Mouse (Mus musculus) cerebellum, adult 2 months (tissue): ENCODE data around the gene Map2k5.

Experiments
- CTCF ChIP-seq: fragments of 200-500 bp; IDR thresholded peaks from 2 replicates; pipeline ENCODE4 v1.5.1; 2011; ENCODE audit warnings: low read depth, mild to moderate bottlenecking, control low read depth, low read length, moderate library complexity, borderline replicate concordance; ENCODE audit not compliant: insufficient read depth
- POLR2A ChIP-seq: fragments of 200-500 bp; IDR thresholded peaks from 2 replicates; pipeline ENCODE4 v1.6.1; 2011; ENCODE audit warnings: low read length, control low read depth, borderline replicate concordance; ENCODE audit not compliant: insufficient read depth

DNA sequence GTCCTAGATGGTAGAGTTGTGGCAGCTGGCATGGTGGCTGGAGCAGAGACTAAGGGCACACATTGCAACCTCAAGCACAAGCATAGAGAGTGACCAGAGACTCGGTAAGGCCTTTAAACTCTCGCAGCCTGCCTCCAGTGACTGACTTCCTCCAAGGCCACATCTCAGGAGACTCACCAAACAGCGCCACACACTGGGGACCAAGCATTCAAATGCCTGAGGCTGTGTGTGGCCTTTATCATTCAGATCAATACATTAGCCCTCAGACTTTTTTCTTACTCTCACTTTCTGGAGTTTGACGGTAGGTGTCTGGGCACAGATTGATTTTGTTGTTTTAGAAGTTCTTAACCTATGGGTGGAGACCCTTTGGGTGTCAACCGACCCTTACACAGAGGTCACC, 259.3 kb downstream of the Map2k5 start:
- no peak for TF ChIP-seq POLR2A
- no peak for TF ChIP-seq CTCF
